Mouse (Mus musculus): ENCODE measurements around the gene Hsd3b4.
"Not testable (repeated sequence)": the region's sequence is repeated elsewhere in the genome, so short reads cannot be mapped to it uniquely, and the experiment has no call there.

The Hsd3b4 gene

GRCm38 (mm10) chr3:98510414-98510813 is at the start of gene Hsd3b4:
Gene Hsd3b4 (minus strand): TSS chr3:98510514.
- DNase-seq (ENCODE audit: low read depth) = not testable (repeated sequence)

GRCm38 (mm10) chr3:98550832-98551231 is 40.5 kb upstream of the Hsd3b4 start:
- DNase-seq (ENCODE audit: low read depth) = not testable (repeated sequence)

- not testable (repeated sequence) for DNase-seq (ENCODE audit: low read depth)
Observed at GRCm38 (mm10) chr3:98550215-98550614, 39.9 kb upstream of the Hsd3b4 start.

- not testable (repeated sequence) for DNase-seq (ENCODE audit: low read depth)
Observed at GRCm38 (mm10) chr3:98548495-98548894, 38.2 kb upstream of the Hsd3b4 start.

- not testable (repeated sequence) for DNase-seq (ENCODE audit: low read depth)
Observed at GRCm38 (mm10) chr3:98547641-98548040, 37.3 kb upstream of the Hsd3b4 start.

- not testable (repeated sequence) for DNase-seq (ENCODE audit: low read depth)
Observed at GRCm38 (mm10) chr3:98524978-98525377, 14.7 kb upstream of the Hsd3b4 start.

- DNase-seq (ENCODE audit: low read depth) = not testable (repeated sequence)
Observed at GRCm38 (mm10) chr3:98524552-98524951, 14.2 kb upstream of the Hsd3b4 start.

GRCm38 (mm10) chr3:98522779-98523178 is 12.5 kb upstream of the Hsd3b4 start:
- not testable (repeated sequence) for DNase-seq (ENCODE audit: low read depth)

GRCm38 (mm10) chr3:98507229-98507628 is 3.1 kb downstream of the Hsd3b4 start:
- DNase-seq (ENCODE audit: low read depth) = not testable (repeated sequence)

GRCm38 (mm10) chr3:98497401-98497800 is 12.9 kb downstream of the Hsd3b4 start:
- DNase-seq (ENCODE audit: low read depth) = not testable (repeated sequence)

GRCm38 (mm10) chr3:98496762-98497161 is 13.6 kb downstream of the Hsd3b4 start:
- not testable (repeated sequence) for DNase-seq (ENCODE audit: low read depth)

GRCm38 (mm10) chr3:98495055-98495454 is 15.3 kb downstream of the Hsd3b4 start:
- not testable (repeated sequence) for DNase-seq (ENCODE audit: low read depth)

GRCm38 (mm10) chr3:98494184-98494583 is 16.1 kb downstream of the Hsd3b4 start:
- DNase-seq (ENCODE audit: low read depth) = not testable (repeated sequence)

GRCm38 (mm10) chr3:98471499-98471898 is 38.8 kb downstream of the Hsd3b4 start:
- DNase-seq (ENCODE audit: low read depth) = not testable (repeated sequence)

GRCm38 (mm10) chr3:98471057-98471456 is 39.3 kb downstream of the Hsd3b4 start:
- not testable (repeated sequence) for DNase-seq (ENCODE audit: low read depth)

- not testable (repeated sequence) for DNase-seq (ENCODE audit: low read depth)
Observed at GRCm38 (mm10) chr3:98469323-98469722, 41.0 kb downstream of the Hsd3b4 start.

GRCm38 (mm10) chr3:98457026-98457425 is 53.3 kb downstream of the Hsd3b4 start, which contains the start of gene Gm4450:
Gene Gm4450 (minus strand): TSS chr3:98457126.
- DNase-seq (ENCODE audit: low read depth) = not testable (repeated sequence)

- not testable (repeated sequence) for DNase-seq (ENCODE audit: low read depth)
Observed at GRCm38 (mm10) chr3:98453786-98454185, 56.5 kb downstream of the Hsd3b4 start.
